Mouse (Mus musculus) liver, embryonic 14.5 days (tissue): ENCODE results near the gene Fbxl2.

Experiments
- CTCF ChIP-seq: IDR thresholded peaks from 2 replicates; pipeline ENCODE4 v1.5.1; 2016; ENCODE audit warnings: antibody characterized with exemption, low read depth, control low read depth
- EP300 ChIP-seq: IDR thresholded peaks from 2 replicates; pipeline ENCODE4 v1.6.1; 2016; ENCODE audit warnings: antibody characterized with exemption, low read depth

GRCm38 (mm10) chr9:113978656-113979055 is 67.3 kb downstream of the Fbxl2 start:
- TF ChIP-seq CTCF (no peak), EP300 (no peak)
